In genomic region chr17:43158741-43159140, GRCm38 (mm10) we compare ENCODE assay signal across 10 mouse cellular contexts.
DNase-seq lines count a peak whose midpoint lies in the region; ATAC-seq lines count a peak whose summit lies in the region.
"Had no signal": no experiment of that assay in that cellular context is flagged by ENCODE, and none has a peak within 500 bp of the region (broad histone marks: within the 10 kb centered on the region; RNA-seq: fewer than 3 reads in every experiment).

No protein-coding gene starts in this region.

- ATAC-seq in heart, embryonic 11.5 days (replicated peaks; ENCODE audit: insufficient number of reproducible peaks, low FRiP score, low TSS enrichment) = no peak
- peak; percentile 69 for ATAC-seq in hindbrain, embryonic 13.5 days (ENCODE audit: low FRiP score)
- ATAC-seq in midbrain, embryonic 13.5 days = peak; percentile 66
- ATAC-seq: liver, postnatal 0 days had no signal

- no peak for DNase-seq in heart, postnatal 25 days (ENCODE audit: low spot score)
- DNase-seq in embryo, embryonic 10 days (ENCODE audit: low spot score) = peak; percentile 24
- DNase-seq in ovary, postnatal 14 days (ENCODE audit: low spot score) = no peak
- no peak for DNase-seq in layer of hippocampus, adult 9-10 months (ENCODE audit: low spot score)
- DNase-seq in adipocyte (ENCODE audit: low spot score) = no peak
- DNase-seq: gastrocnemius, postnatal 36 days; liver, postnatal 0 days had no signal

- peaks cover 4% of the 10 kb centered on the region; the same call in 1 of the 2 replicates for H3K4me1 ChIP-seq in heart, embryonic 11.5 days (ENCODE audit: control insufficient read depth, insufficient read depth, low read length)
- H3K4me1 ChIP-seq in hindbrain, embryonic 13.5 days (replicated peaks) = peaks cover 25% of the 10 kb centered on the region
- H3K4me1 ChIP-seq in midbrain, embryonic 13.5 days (replicated peaks) = peaks cover 15% of the 10 kb centered on the region

- H3K4me2 ChIP-seq in heart, embryonic 11.5 days = peak overlapping the region; percentile 37
- peak overlapping the region; percentile 52 for H3K4me2 ChIP-seq in hindbrain, embryonic 13.5 days
- H3K4me2 ChIP-seq in midbrain, embryonic 13.5 days (replicated peaks) = peak overlapping the region; percentile 48; the same call in 1 of the 2 replicates

- WGBS in heart, embryonic 11.5 days (ENCODE audit: insufficient replicate concordance) = 41% methylated on average over 10 of the region's 10 CpGs
- WGBS in hindbrain, embryonic 13.5 days = 39% methylated on average over 10 of the region's 10 CpGs
- WGBS in midbrain, embryonic 13.5 days = 34% methylated on average over 10 of the region's 10 CpGs

- no peak overlapping the region for H3K27ac ChIP-seq in heart, embryonic 11.5 days (ENCODE audit: low read depth, low read length)
- H3K27ac ChIP-seq in hindbrain, embryonic 13.5 days = peak overlapping the region; percentile 85
- peak overlapping the region; percentile 83 for H3K27ac ChIP-seq in midbrain, embryonic 13.5 days

- H3K36me3 ChIP-seq in heart, embryonic 11.5 days (ENCODE audit: control insufficient read depth, insufficient read depth, low read length) = no peaks in the 10 kb centered on the region
- no peaks in the 10 kb centered on the region for H3K36me3 ChIP-seq in hindbrain, embryonic 13.5 days
- H3K36me3 ChIP-seq in midbrain, embryonic 13.5 days = no peaks in the 10 kb centered on the region

- intact Hi-C loops in heart, postnatal 25 days (cut with DNase I) = no loop called here

- H3K27me3 ChIP-seq in heart, embryonic 11.5 days (ENCODE audit: control insufficient read depth, insufficient read depth, low read length) = no peaks in the 10 kb centered on the region
- no peaks in the 10 kb centered on the region for H3K27me3 ChIP-seq in hindbrain, embryonic 13.5 days
- no peaks in the 10 kb centered on the region for H3K27me3 ChIP-seq in midbrain, embryonic 13.5 days

- H3K4me3 ChIP-seq in heart, embryonic 11.5 days (ENCODE audit: low read depth, low read length) = no peak overlapping the region
- H3K4me3 ChIP-seq in hindbrain, embryonic 13.5 days = peak overlapping the region; percentile 33; the same call in 1 of the 2 replicates
- no peak overlapping the region for H3K4me3 ChIP-seq in midbrain, embryonic 13.5 days (replicated peaks)

- H3K9ac ChIP-seq in heart, embryonic 11.5 days (ENCODE audit: low read depth, low read length) = no peak overlapping the region
- peak overlapping the region; percentile 65; the same call in 1 of the 2 replicates for H3K9ac ChIP-seq in hindbrain, embryonic 13.5 days
- no peak overlapping the region for H3K9ac ChIP-seq in midbrain, embryonic 13.5 days (replicated peaks)
- H3K9ac ChIP-seq: liver, postnatal 0 days had no signal

- no peaks in the 10 kb centered on the region for H3K9me3 ChIP-seq in heart, embryonic 11.5 days (replicated peaks; ENCODE audit: control insufficient read depth, low read length)
- no peaks in the 10 kb centered on the region for H3K9me3 ChIP-seq in hindbrain, embryonic 13.5 days
- no peaks in the 10 kb centered on the region for H3K9me3 ChIP-seq in midbrain, embryonic 13.5 days
